Mouse (Mus musculus) adrenal gland (tissue): Measurements from ENCODE around the gene Obsl1.

Source experiments
- intact Hi-C: fragments of 180-260 bp; cut with DNase I; formaldehyde crosslinking; loops from one replicate; pipeline ENCODE4 v1.15.1; 2025

Gene Obsl1

GRCm38 (mm10) chr1:75458025-75458788, 48.0 kb downstream of the Obsl1 start:
- intact Hi-C loops: no loop called here

GRCm38 (mm10) chr1:75457710-75458024, 48.6 kb downstream of the Obsl1 start:
- intact Hi-C loops: no loop called here

- intact Hi-C loops: no loop called here
Measured at GRCm38 (mm10) chr1:75456746-75457564, 49.3 kb downstream of the Obsl1 start.

- intact Hi-C loops: no loop called here
Measured at GRCm38 (mm10) chr1:75455948-75456347, 50.3 kb downstream of the Obsl1 start.

GRCm38 (mm10) chr1:75455433-75455832, 50.8 kb downstream of the Obsl1 start:
- intact Hi-C loops: no loop called here

- intact Hi-C loops: no loop called here
Measured at GRCm38 (mm10) chr1:75451900-75452299, 54.4 kb downstream of the Obsl1 start.

GRCm38 (mm10) chr1:75450314-75451005, 55.8 kb downstream of the Obsl1 start, which contains the start of gene Asic4:
TSS of gene Asic4 (plus strand) at chr1:75450436.
- intact Hi-C loops: no loop called here

- intact Hi-C loops: loop anchor here (5.0 kb wide), 1 partner anchor 107 kb away; no protein-coding TSS in a partner anchor
Measured at GRCm38 (mm10) chr1:75449377-75450135, 56.7 kb downstream of the Obsl1 start.

- intact Hi-C loops: loop anchor here (5.0 kb wide), 1 partner anchor 107 kb away; no protein-coding TSS in a partner anchor
Measured at GRCm38 (mm10) chr1:75448937-75449336, 57.3 kb downstream of the Obsl1 start.

- intact Hi-C loops: loop anchor here (5.0 kb wide), 1 partner anchor 106 kb away; no protein-coding TSS in a partner anchor
Measured at GRCm38 (mm10) chr1:75448052-75448431, 58.2 kb downstream of the Obsl1 start.

GRCm38 (mm10) chr1:75447265-75448051, 58.8 kb downstream of the Obsl1 start:
- intact Hi-C loops: loop anchor here (2.0 to 5.0 kb wide), 2 partner anchors 19 to 105 kb away; no protein-coding TSS in a partner anchor

- intact Hi-C loops: loop anchor here (2.0 to 5.0 kb wide), 2 partner anchors 20 to 104 kb away; no protein-coding TSS in a partner anchor
Measured at GRCm38 (mm10) chr1:75446656-75447055, 59.6 kb downstream of the Obsl1 start.

GRCm38 (mm10) chr1:75445751-75446611, 60.3 kb downstream of the Obsl1 start:
- intact Hi-C loops: loop anchor here (2.0 to 5.0 kb wide), 2 partner anchors 21 to 104 kb away; no protein-coding TSS in a partner anchor

- intact Hi-C loops: loop anchor here (5.0 kb wide), 1 partner anchor 103 kb away; no protein-coding TSS in a partner anchor
Measured at GRCm38 (mm10) chr1:75445141-75445701, 61.0 kb downstream of the Obsl1 start.

GRCm38 (mm10) chr1:75444208-75444607, 62.0 kb downstream of the Obsl1 start:
- intact Hi-C loops: no loop called here

GRCm38 (mm10) chr1:75443247-75444024, 62.8 kb downstream of the Obsl1 start:
- intact Hi-C loops: no loop called here

GRCm38 (mm10) chr1:75442811-75443210, 63.4 kb downstream of the Obsl1 start:
- intact Hi-C loops: no loop called here

GRCm38 (mm10) chr1:75442171-75442570, 64.1 kb downstream of the Obsl1 start:
- intact Hi-C loops: no loop called here
